ENCODE assay signal across 9 mouse cellular contexts in genomic region chrX:139998691-139999065, GRCm38 (mm10). TPM values are rescaled to one million over a fixed set of nuclear protein-coding genes. Genes with fewer than 3 reads are reported as not detected.
DNase-seq lines count a peak whose midpoint lies in the region; ATAC-seq lines count a peak whose summit lies in the region.
"Had no signal": no experiment of that assay in that cellular context is flagged by ENCODE, and none has a peak within 500 bp of the region (broad histone marks: within the 10 kb centered on the region; RNA-seq: fewer than 3 reads in every experiment).

No protein-coding gene starts in this region.

- no peaks in the 10 kb centered on the region for H3K36me3 ChIP-seq in kidney, embryonic 16.5 days (ENCODE audit: insufficient read depth, low read length)
- no peaks in the 10 kb centered on the region for H3K36me3 ChIP-seq in embryonic facial prominence, embryonic 15.5 days
- H3K36me3 ChIP-seq in intestine, embryonic 14.5 days (ENCODE audit: control insufficient read depth, insufficient read depth, low read length) = peaks cover 9% of the 10 kb centered on the region
- no peaks in the 10 kb centered on the region for H3K36me3 ChIP-seq in midbrain, embryonic 15.5 days (replicated peaks)
- H3K36me3 ChIP-seq: G1E had no signal

- ATAC-seq in kidney, embryonic 16.5 days (ENCODE audit: low FRiP score, low TSS enrichment) = no peak
- no peak for ATAC-seq in embryonic facial prominence, embryonic 15.5 days (ENCODE audit: insufficient number of reproducible peaks, low FRiP score, low TSS enrichment, low read depth)
- ATAC-seq in intestine, embryonic 14.5 days (replicated peaks; ENCODE audit: low FRiP score, low TSS enrichment, low read depth) = no peak
- ATAC-seq in midbrain, embryonic 15.5 days (replicated peaks) = peak; percentile 48

- intact Hi-C loops in heart, postnatal 36 days (cut with DNase I) = no loop called here

- no peak for DNase-seq in kidney, postnatal 36 days
- DNase-seq in intestine, embryonic 14.5 days (ENCODE audit: low spot score) = no peak
- DNase-seq in MN1 (ENCODE audit: low spot score) = no peak
- no peak for DNase-seq in embryo, embryonic 11 days
- DNase-seq in heart, postnatal 36 days = no peak

- no peak overlapping the region for H3K9ac ChIP-seq in kidney, embryonic 16.5 days (replicated peaks; ENCODE audit: low read length)
- no peak overlapping the region for H3K9ac ChIP-seq in embryonic facial prominence, embryonic 15.5 days
- H3K9ac ChIP-seq in intestine, embryonic 14.5 days (ENCODE audit: low read length) = no peak overlapping the region
- no peak overlapping the region for H3K9ac ChIP-seq in midbrain, embryonic 15.5 days

- H3K4me1 ChIP-seq in kidney, embryonic 16.5 days (ENCODE audit: insufficient read depth, low read length) = 0 out of 2 replicates have a peak, but pooled peaks cover 3% of the 10 kb centered on the region
- H3K4me1 ChIP-seq in embryonic facial prominence, embryonic 15.5 days = no peaks in the 10 kb centered on the region
- no peaks in the 10 kb centered on the region for H3K4me1 ChIP-seq in intestine, embryonic 14.5 days (replicated peaks; ENCODE audit: control insufficient read depth, insufficient read depth, low read length)
- no peaks in the 10 kb centered on the region for H3K4me1 ChIP-seq in midbrain, embryonic 15.5 days

- peak overlapping the region; percentile 59 for H3K4me3 ChIP-seq in kidney, embryonic 16.5 days (ENCODE audit: low read length)
- H3K4me3 ChIP-seq in embryonic facial prominence, embryonic 15.5 days (replicated peaks) = peak overlapping the region; percentile 55
- H3K4me3 ChIP-seq in intestine, embryonic 14.5 days (ENCODE audit: low read depth, low read length) = 0 out of 2 replicates have a peak overlapping the region, but pooled peaks have one; percentile 50
- peak overlapping the region; percentile 60 for H3K4me3 ChIP-seq in midbrain, embryonic 15.5 days

- H3K27ac ChIP-seq in kidney, embryonic 16.5 days (ENCODE audit: low read length) = no peak overlapping the region
- H3K27ac ChIP-seq in embryonic facial prominence, embryonic 15.5 days (replicated peaks) = no peak overlapping the region
- no peak overlapping the region for H3K27ac ChIP-seq in intestine, embryonic 14.5 days (ENCODE audit: low read depth)
- no peak overlapping the region for H3K27ac ChIP-seq in midbrain, embryonic 15.5 days

- H3K4me2 ChIP-seq in kidney, embryonic 16.5 days (replicated peaks; ENCODE audit: low read depth, low read length) = peak overlapping the region; percentile 52; the same call in 1 of the 2 replicates
- H3K4me2 ChIP-seq in embryonic facial prominence, embryonic 15.5 days (replicated peaks) = no peak overlapping the region
- peak overlapping the region; percentile 57; the same call in 1 of the 2 replicates for H3K4me2 ChIP-seq in intestine, embryonic 14.5 days (ENCODE audit: low read length)
- H3K4me2 ChIP-seq in midbrain, embryonic 15.5 days = peak overlapping the region; percentile 27; the same call in 1 of the 2 replicates

- H3K9me3 ChIP-seq in kidney, embryonic 16.5 days (ENCODE audit: low read length) = no peaks in the 10 kb centered on the region
- no peaks in the 10 kb centered on the region for H3K9me3 ChIP-seq in embryonic facial prominence, embryonic 15.5 days (replicated peaks)
- no peaks in the 10 kb centered on the region for H3K9me3 ChIP-seq in intestine, embryonic 14.5 days (ENCODE audit: control insufficient read depth, low read length)
- H3K9me3 ChIP-seq in midbrain, embryonic 15.5 days = no peaks in the 10 kb centered on the region
- H3K9me3 ChIP-seq: G1E had no signal

- peaks cover 6% of the 10 kb centered on the region; the same call in 1 of the 2 replicates for H3K27me3 ChIP-seq in kidney, embryonic 16.5 days (ENCODE audit: insufficient read depth, low read length)
- H3K27me3 ChIP-seq in embryonic facial prominence, embryonic 15.5 days = no peaks in the 10 kb centered on the region
- no peaks in the 10 kb centered on the region for H3K27me3 ChIP-seq in intestine, embryonic 14.5 days (replicated peaks; ENCODE audit: control insufficient read depth, insufficient read depth, low read length)
- H3K27me3 ChIP-seq in midbrain, embryonic 15.5 days (replicated peaks) = no peaks in the 10 kb centered on the region

- 77% methylated on average over 4 of the region's 4 CpGs for WGBS in kidney, embryonic 16.5 days
- WGBS in embryonic facial prominence, embryonic 15.5 days = 76% methylated on average over 4 of the region's 4 CpGs
- WGBS in intestine, embryonic 14.5 days = 81% methylated on average over 4 of the region's 4 CpGs
- WGBS in midbrain, embryonic 15.5 days = 76% methylated on average over 4 of the region's 4 CpGs

RNA-seq across cellular contexts. Expression of gene Rbm41, which starts 0.3 kb away (rescaled TPM):
- 4.2 and 4.7 TPM in 2 replicates for polyA plus RNA-seq in kidney, embryonic 16.5 days (2015; fragmentation: Nextera tagmentation; extraction: Ambion mirVana)
- polyA plus RNA-seq in embryonic facial prominence, embryonic 15.5 days (2015; fragmentation: Nextera tagmentation; extraction: Ambion mirVana) = 4.1 and 4.3 TPM in 2 replicates
- 5.9 and 6.2 TPM in 2 replicates for polyA plus RNA-seq in intestine, embryonic 14.5 days (2014; fragmentation: Nextera tagmentation; extraction: Ambion mirVana)
- 5.3 TPM in 2 replicates for polyA plus RNA-seq in midbrain, embryonic 15.5 days (2015; fragmentation: Nextera tagmentation; extraction: Ambion mirVana)
- total RNA-seq in heart, postnatal 36 days (2021) = 1 to 10 TPM; 6.6 to 7.9 TPM
